Mouse (Mus musculus) skeletal muscle tissue, adult 2 months (tissue): ENCODE results near the gene Hsd17b13.
"Not testable (repeated sequence)": the region's sequence is repeated elsewhere in the genome, so short reads cannot be mapped to it uniquely, and the experiment has no call there.

ENCODE experiments used
- DNase-seq: peaks from one replicate; pipeline ENCODE4 v3.0.0-alpha.2; 2012; ENCODE audit warnings: low read depth, low spot score

The Hsd17b13 gene

GRCm38 (mm10) chr5:103977297-103977696, at the start of gene Hsd17b13:
TSS of gene Hsd17b13 (minus strand) at chr5:103977410.
- DNase-seq, result no peak

GRCm38 (mm10) chr5:104025245-104025854, 48.1 kb upstream of the Hsd17b13 start:
- DNase-seq, result no peak

- DNase-seq, result no peak
These were observed 47.6 kb upstream of the Hsd17b13 start for GRCm38 (mm10) chr5:104024762-104025161.

- DNase-seq, result not testable (repeated sequence)
These were observed 47.0 kb upstream of the Hsd17b13 start for GRCm38 (mm10) chr5:104024193-104024592.

- no peak for DNase-seq
These were observed 46.2 kb upstream of the Hsd17b13 start for GRCm38 (mm10) chr5:104023289-104024020.

GRCm38 (mm10) chr5:104022558-104022957, 45.3 kb upstream of the Hsd17b13 start:
- DNase-seq, result no peak

GRCm38 (mm10) chr5:104021597-104022378, 44.6 kb upstream of the Hsd17b13 start, which contains the start of gene Hsd17b11:
TSS of gene Hsd17b11 (minus strand) at chr5:104021919.
- peak; percentile 88 for DNase-seq

- DNase-seq, result no peak
These were observed 34.2 kb upstream of the Hsd17b13 start for GRCm38 (mm10) chr5:104011419-104011818.

GRCm38 (mm10) chr5:104010261-104010660, 33.1 kb upstream of the Hsd17b13 start:
- DNase-seq, result no peak

GRCm38 (mm10) chr5:104009421-104009820, 32.2 kb upstream of the Hsd17b13 start:
- DNase-seq, result no peak

- no peak for DNase-seq
These were observed 30.6 kb upstream of the Hsd17b13 start for GRCm38 (mm10) chr5:104007801-104008200.

- no peak for DNase-seq
These were observed 29.6 kb upstream of the Hsd17b13 start for GRCm38 (mm10) chr5:104006811-104007210.

- DNase-seq, result no peak
These were observed 26.7 kb upstream of the Hsd17b13 start for GRCm38 (mm10) chr5:104003955-104004354.

- no peak for DNase-seq
These were observed 26.2 kb upstream of the Hsd17b13 start for GRCm38 (mm10) chr5:104003256-104003931.

- no peak for DNase-seq
These were observed 25.5 kb upstream of the Hsd17b13 start for GRCm38 (mm10) chr5:104002549-104003255.

- DNase-seq, result peak; percentile 63
These were observed 22.5 kb upstream of the Hsd17b13 start for GRCm38 (mm10) chr5:103999738-104000137.

GRCm38 (mm10) chr5:103998739-103999138, 21.5 kb upstream of the Hsd17b13 start:
- no peak for DNase-seq

- DNase-seq, result no peak
These were observed 18.0 kb upstream of the Hsd17b13 start for GRCm38 (mm10) chr5:103995181-103995580.

GRCm38 (mm10) chr5:103994669-103995068, 17.5 kb upstream of the Hsd17b13 start:
- no peak for DNase-seq

- no peak for DNase-seq
These were observed 16.4 kb upstream of the Hsd17b13 start for GRCm38 (mm10) chr5:103993601-103994000.

GRCm38 (mm10) chr5:103992831-103993230, 15.6 kb upstream of the Hsd17b13 start:
- no peak for DNase-seq
